Mouse (Mus musculus) heart, embryonic 15.5 days (tissue): ENCODE measurements around the gene Clasrp. TPM values are rescaled to one million over a fixed set of nuclear protein-coding genes. Genes with fewer than 3 reads are reported as not detected.

Experiments used
- polyA plus RNA-seq: library from polyadenylated mRNA; unstranded; fragments of >200 nt; fragmentation: Nextera tagmentation; extraction: Ambion mirVana; gene quantifications from 2 replicates; pipeline ENCODE4 v1.2.1, GENCODE M21; 2015

Clasrp gene
- polyA plus RNA-seq, 1 experiment from 2014 or later: 28.5 TPM

Other genes starting within 250 kb of the Clasrp start
- 13.6 and 15.5 TPM in 2 replicates for gene Cd3eap, start 245.0 kb downstream of the Clasrp start, polyA plus RNA-seq
- 13.5 and 14.4 TPM in 2 replicates for gene Ppp1r13l, start 244.7 kb downstream of the Clasrp start, polyA plus RNA-seq
- gene Ercc2, start 222.5 kb downstream of the Clasrp start, polyA plus RNA-seq: 8.9 and 11.3 TPM in 2 replicates
- gene Klc3, start 200.4 kb downstream of the Clasrp start, polyA plus RNA-seq: 3.0 and 4.3 TPM in 2 replicates
- gene Ckm, start 199.7 kb downstream of the Clasrp start, polyA plus RNA-seq: 1,612 and 2,052 TPM in 2 replicates
- 7.6 and 8.5 TPM in 2 replicates for gene Mark4, start 145.7 kb downstream of the Clasrp start, polyA plus RNA-seq
- 0.91 and 1.1 TPM in 2 replicates for gene Exoc3l2, start 141.2 kb downstream of the Clasrp start, polyA plus RNA-seq
- 1.5 and 1.7 TPM in 2 replicates for gene Bloc1s3, start 96.1 kb downstream of the Clasrp start, polyA plus RNA-seq
- 73.2 and 81.2 TPM in 2 replicates for gene Trappc6a, start 96.1 kb downstream of the Clasrp start, polyA plus RNA-seq
- gene Nkpd1, start 86.6 kb downstream of the Clasrp start, polyA plus RNA-seq: not detected in 2 replicates
- 15.8 and 24.0 TPM in 2 replicates for gene Ppp1r37, start 41.4 kb downstream of the Clasrp start, polyA plus RNA-seq
- gene Zfp296, start 27.2 kb downstream of the Clasrp start, polyA plus RNA-seq: 0.38 and 0.42 TPM in 2 replicates
- 111 and 131 TPM in 2 replicates for gene Gemin7, start 26.9 kb downstream of the Clasrp start, polyA plus RNA-seq
- gene Relb, start 25.0 kb upstream of the Clasrp start, polyA plus RNA-seq: 6.1 and 10.0 TPM in 2 replicates
- 67.3 and 83.2 TPM in 2 replicates for gene Clptm1, start 60.5 kb upstream of the Clasrp start, polyA plus RNA-seq
- 2.0 and 7.9 TPM in 2 replicates for gene Apoc2, start 73.5 kb upstream of the Clasrp start, polyA plus RNA-seq
- gene Gm44805, start 76.9 kb upstream of the Clasrp start, polyA plus RNA-seq: 0.25 TPM in 1 of 2 replicates, not detected in the other
- gene Apoc4, start 77.0 kb upstream of the Clasrp start, polyA plus RNA-seq: 0.34 and 2.5 TPM in 2 replicates
- 12.3 and 17.0 TPM in 2 replicates for gene Apoc1, start 88.2 kb upstream of the Clasrp start, polyA plus RNA-seq
- gene Apoe, start 94.7 kb upstream of the Clasrp start, polyA plus RNA-seq: 596 and 739 TPM in 2 replicates
- gene Tomm40, start 111.0 kb upstream of the Clasrp start, polyA plus RNA-seq: 142 and 164 TPM in 2 replicates
- gene Nectin2, start 146.0 kb upstream of the Clasrp start, polyA plus RNA-seq: 66.5 and 81.4 TPM in 2 replicates
- gene Bcam, start 166.5 kb upstream of the Clasrp start, polyA plus RNA-seq: 358 and 380 TPM in 2 replicates
- 0.47 and 2.5 TPM in 2 replicates for gene Cblc, start 192.3 kb upstream of the Clasrp start, polyA plus RNA-seq
- 2.0 and 4.7 TPM in 2 replicates for gene Bcl3, start 218.3 kb upstream of the Clasrp start, polyA plus RNA-seq
- not detected in 2 replicates for gene Gm19345, start 247.5 kb upstream of the Clasrp start, polyA plus RNA-seq